Mouse (Mus musculus) brain, embryonic 14.5 days (tissue): ENCODE results near the gene Abat.

Experiments
- CTCF ChIP-seq: fragments of 200-500 bp; IDR thresholded peaks from 2 replicates; pipeline ENCODE4 v1.5.1; 2012; ENCODE audit warnings: inconsistent platforms, mild to moderate bottlenecking, moderate library complexity, borderline replicate concordance; ENCODE audit not compliant: insufficient read depth, insufficient read length; ENCODE audit errors: extremely low read depth
- POLR2A ChIP-seq: fragments of 200-500 bp; IDR thresholded peaks from 2 replicates; pipeline ENCODE4 v1.6.1; 2012; ENCODE audit warnings: mild to moderate bottlenecking, inconsistent platforms, borderline replicate concordance; ENCODE audit not compliant: poor library complexity, insufficient read depth, insufficient read length, severe bottlenecking; ENCODE audit errors: extremely low read depth

DNA sequence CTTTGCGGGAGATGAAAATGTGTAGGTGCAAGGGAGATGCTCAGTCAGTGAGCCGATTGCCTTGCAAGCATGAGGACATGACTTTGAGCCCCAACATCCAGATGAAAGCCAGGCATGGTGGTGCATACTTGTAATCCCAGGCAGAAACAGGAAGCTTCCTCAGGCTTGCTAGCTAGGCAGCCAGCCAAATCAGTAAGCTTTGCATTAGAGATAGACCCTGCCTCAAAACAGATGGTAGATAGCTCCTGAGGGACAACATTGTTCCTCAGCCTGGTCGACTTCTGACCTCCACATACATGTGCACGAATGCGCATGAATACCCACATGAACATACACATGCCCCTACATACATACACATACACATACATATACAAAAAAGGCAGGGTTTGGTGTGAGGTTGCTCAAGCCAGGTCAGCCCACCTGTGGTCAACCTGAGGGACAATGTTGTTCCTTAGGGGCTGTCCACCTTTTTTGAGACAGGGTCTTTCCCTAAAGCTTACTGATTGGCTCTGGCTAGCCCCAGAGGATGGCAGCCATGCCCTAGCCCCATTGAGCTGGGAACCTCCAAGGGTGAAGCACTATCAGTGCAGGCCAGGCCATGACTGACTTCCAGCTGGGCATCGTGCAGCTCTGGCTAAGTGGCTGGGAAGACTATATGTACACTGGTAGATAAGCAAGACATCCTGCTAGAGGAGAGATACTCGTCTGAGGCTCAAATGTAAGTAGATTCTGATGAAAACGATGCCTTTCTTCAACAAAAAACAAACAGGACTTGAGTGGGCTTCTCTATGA, 99.2 kb downstream of the Abat start:
- TF ChIP-seq CTCF (no peak), POLR2A (no peak)
